Mouse (Mus musculus) heart, postnatal 0 days (tissue): ENCODE data around the gene Fmnl2.

Experiments used
- CTCF ChIP-seq: IDR thresholded peaks from 2 replicates; pipeline ENCODE4 v1.5.1; 2016; ENCODE audit warnings: antibody characterized with exemption, control low read depth, low read depth
- EP300 ChIP-seq: IDR thresholded peaks from 2 replicates; pipeline ENCODE4 v1.6.1; 2016; ENCODE audit warnings: antibody characterized with exemption, low read depth

- no peak for TF ChIP-seq EP300
- no peak for TF ChIP-seq CTCF
Observed at GRCm38 (mm10) chr2:52946074-52946473, 88.4 kb downstream of the Fmnl2 start.
